Mouse (Mus musculus): Measurements from ENCODE around the gene Usp32. TPM values are rescaled to one million over a fixed set of nuclear protein-coding genes. Genes with fewer than 3 reads are reported as not detected.

Usp32 gene
- polyA plus RNA-seq, 1 experiment, result 2.8 TPM

DNA sequence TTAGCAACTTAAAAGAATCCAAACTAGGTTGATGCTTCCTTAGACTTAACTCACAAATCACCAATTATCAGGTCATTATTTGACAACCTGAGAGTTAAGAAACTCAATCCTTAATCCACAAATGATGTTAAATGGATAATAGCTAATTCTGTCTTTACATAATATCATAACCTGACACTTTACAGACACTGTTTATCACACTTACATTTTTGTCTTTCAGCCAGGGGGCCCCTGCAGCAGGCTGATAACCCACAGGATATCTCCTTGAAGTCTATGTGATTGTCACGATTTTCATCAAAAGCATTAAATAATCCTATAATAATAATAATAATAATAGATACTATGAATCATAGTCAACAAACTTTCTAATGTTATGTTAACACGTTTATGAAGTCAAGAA is 84.4 kb downstream of the Usp32 start:
- TF ChIP-seq CTCF (IDR thresholded peaks at IDR 0.05; ENCODE audit: extremely low read depth, insufficient read length, insufficient replicate concordance, low read depth, low read length) (no peak), POLR2A (IDR thresholded peaks at IDR 0.05; ENCODE audit: low read depth, low read length) (no peak)
- 90% methylated on average over 2 of the region's 2 CpGs for WGBS

DNA sequence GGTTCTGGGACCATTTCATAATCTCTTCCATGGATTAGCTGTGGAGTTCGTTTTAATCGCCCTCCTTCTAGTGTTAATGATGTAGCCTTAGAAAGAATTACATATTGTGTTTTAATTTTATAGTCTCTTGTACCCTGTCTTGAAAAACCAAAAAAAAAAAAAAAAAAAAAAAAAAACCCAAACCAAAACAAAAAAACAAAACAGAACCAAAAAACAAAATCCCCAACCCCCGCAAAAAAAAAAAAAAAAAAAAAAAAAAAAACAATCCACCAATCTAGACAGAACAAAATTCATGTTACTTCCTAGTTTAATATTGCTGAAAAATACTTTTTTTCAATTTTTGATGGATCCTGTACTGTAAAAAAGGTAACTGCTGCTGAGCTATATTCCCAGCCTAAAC is 100.7 kb downstream of the Usp32 start:
- TF ChIP-seq POLR2A (IDR thresholded peaks at IDR 0.05; ENCODE audit: low read depth, low read length) (no peak), CTCF (IDR thresholded peaks at IDR 0.05; ENCODE audit: extremely low read depth, insufficient read length, insufficient replicate concordance, low read depth, low read length) (no peak)
- no peaks in the 10 kb centered on the region for H3K4me1 ChIP-seq (ENCODE audit: control insufficient read depth, insufficient read depth, insufficient read length, low read length)
- H3K36me3 ChIP-seq (ENCODE audit: control insufficient read depth, insufficient read depth, low read length), result peaks cover 23% of the 10 kb centered on the region
- 78% methylated on average over 3 of the region's 3 CpGs for WGBS
- no peak overlapping the region for H3K27ac ChIP-seq (ENCODE audit: insufficient read depth, low read depth, low read length)
- H3K4me3 ChIP-seq (ENCODE audit: low read depth, low read length), result no peak overlapping the region
- H3K27me3 ChIP-seq (ENCODE audit: control insufficient read depth, insufficient read depth, low read length), result no peaks in the 10 kb centered on the region

More for the DNA sequence above, 84.4 kb downstream of the Usp32 start:
- Histone ChIP-seq H3K4me3 (ENCODE audit: low read depth, low read length) (no peak overlapping the region), H3K27me3 (ENCODE audit: control insufficient read depth, insufficient read depth, low read length) (no peaks in the 10 kb centered on the region), H3K4me1 (ENCODE audit: control insufficient read depth, insufficient read depth, insufficient read length, low read length) (no peaks in the 10 kb centered on the region), H3K27ac (ENCODE audit: insufficient read depth, low read depth, low read length) (no peak overlapping the region), H3K36me3 (ENCODE audit: control insufficient read depth, insufficient read depth, low read length) (peaks cover 10% of the 10 kb centered on the region)

DNA sequence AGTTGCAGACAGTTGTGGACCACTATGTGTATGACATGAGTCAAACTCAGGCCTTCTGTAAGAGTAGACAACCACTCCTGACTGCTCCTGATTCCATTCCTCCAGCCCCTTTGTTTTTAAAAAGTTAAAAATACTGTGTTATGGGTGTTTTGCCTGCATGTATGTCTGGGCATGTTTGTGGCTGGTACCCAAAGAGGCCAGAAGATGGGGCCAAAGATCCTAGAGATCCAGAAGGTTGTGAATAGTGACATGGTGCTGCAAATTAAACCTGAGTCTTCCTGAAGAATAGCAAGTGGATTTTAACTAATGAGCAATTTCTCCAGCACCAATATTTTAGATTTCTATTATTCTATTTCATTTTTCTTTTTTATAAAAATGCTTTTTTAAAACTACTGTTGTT is 126.8 kb downstream of the Usp32 start:
- TF ChIP-seq CTCF (IDR thresholded peaks at IDR 0.05; ENCODE audit: extremely low read depth, insufficient read length, insufficient replicate concordance, low read depth, low read length), result no peak
- TF ChIP-seq POLR2A (IDR thresholded peaks at IDR 0.05; ENCODE audit: low read depth, low read length), result no peak
- H3K4me1 ChIP-seq (ENCODE audit: control insufficient read depth, insufficient read depth, insufficient read length, low read length), result no peaks in the 10 kb centered on the region
- no peak overlapping the region for H3K27ac ChIP-seq (ENCODE audit: insufficient read depth, low read depth, low read length)
- no peak overlapping the region for H3K4me3 ChIP-seq (ENCODE audit: low read depth, low read length)
- H3K27me3 ChIP-seq (ENCODE audit: control insufficient read depth, insufficient read depth, low read length), result no peaks in the 10 kb centered on the region
- H3K36me3 ChIP-seq (ENCODE audit: control insufficient read depth, insufficient read depth, low read length), result peaks cover 21% of the 10 kb centered on the region

DNA sequence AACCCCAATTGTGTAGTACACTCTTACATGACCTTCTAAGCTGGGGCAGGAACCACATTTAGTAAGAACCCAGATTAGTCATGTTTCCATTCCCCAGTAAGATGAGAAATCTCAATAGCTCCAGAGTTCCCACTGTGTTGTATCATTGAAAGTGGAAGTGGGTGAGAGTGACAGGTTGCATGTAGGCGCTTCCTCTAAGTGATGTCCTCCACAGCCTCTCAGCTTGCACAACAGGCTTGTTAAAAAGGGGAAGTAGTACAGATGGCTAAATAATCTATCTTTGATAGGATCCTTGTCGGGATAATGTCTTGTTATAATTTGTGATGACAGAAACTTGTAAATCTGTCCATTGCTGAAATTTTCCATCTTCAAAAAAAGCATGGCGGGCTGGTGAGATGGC is 136.4 kb downstream of the Usp32 start:
- Histone ChIP-seq H3K36me3 (ENCODE audit: control insufficient read depth, insufficient read depth, low read length) (peaks cover 16% of the 10 kb centered on the region), H3K4me1 (ENCODE audit: control insufficient read depth, insufficient read depth, insufficient read length, low read length) (no peaks in the 10 kb centered on the region), H3K27ac (ENCODE audit: insufficient read depth, low read depth, low read length) (no peak overlapping the region), H3K27me3 (ENCODE audit: control insufficient read depth, insufficient read depth, low read length) (no peaks in the 10 kb centered on the region), H3K4me3 (ENCODE audit: low read depth, low read length) (no peak overlapping the region)
- WGBS, result 92% methylated on average over 3 of the region's 3 CpGs
- TF ChIP-seq POLR2A (IDR thresholded peaks at IDR 0.05; ENCODE audit: low read depth, low read length), result no peak
- no peak for TF ChIP-seq CTCF (IDR thresholded peaks at IDR 0.05; ENCODE audit: extremely low read depth, insufficient read length, insufficient replicate concordance, low read depth, low read length)

DNA sequence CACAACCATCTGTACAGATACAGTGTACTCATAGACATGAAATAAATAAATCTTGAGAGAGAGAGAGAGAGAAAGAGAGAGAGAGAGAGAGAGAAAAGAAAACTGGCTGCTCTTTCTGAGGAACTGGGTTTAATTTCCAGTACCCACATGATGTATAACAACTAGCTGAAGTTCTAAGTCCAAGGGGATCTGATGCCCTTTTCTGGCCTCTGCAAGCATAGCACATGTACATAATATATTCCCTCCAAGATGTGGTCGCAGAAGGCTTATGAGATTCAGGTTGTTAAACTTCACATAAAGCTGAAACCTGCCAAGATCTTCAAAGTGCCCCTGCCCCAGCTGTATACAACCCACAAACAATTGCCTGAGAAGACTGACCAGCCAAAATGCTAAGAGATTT is 144.7 kb downstream of the Usp32 start:
- no peaks in the 10 kb centered on the region for H3K27me3 ChIP-seq (ENCODE audit: control insufficient read depth, insufficient read depth, low read length)

DNA sequence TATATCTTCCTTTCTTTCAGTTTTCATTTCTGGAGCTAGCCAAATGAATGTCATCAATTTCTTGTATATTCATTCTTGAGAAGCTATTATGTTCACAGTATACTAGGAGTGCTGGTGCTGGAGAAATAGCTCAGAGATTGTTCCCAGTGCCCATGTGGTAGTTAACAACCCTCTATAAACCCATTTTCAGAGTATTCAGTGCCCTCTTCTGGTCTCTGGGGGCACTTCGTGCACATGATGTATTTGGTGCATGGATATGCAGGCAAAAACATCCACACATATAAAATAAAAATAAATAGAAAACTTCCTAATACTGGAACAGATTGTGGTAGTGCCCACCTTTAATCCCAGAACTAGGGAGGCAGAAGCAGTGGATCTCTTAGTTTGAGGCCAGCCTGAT is 147.0 kb downstream of the Usp32 start:
- H3K36me3 ChIP-seq (ENCODE audit: control insufficient read depth, insufficient read depth, low read length), result peaks cover 47% of the 10 kb centered on the region
- 85% methylated on average over 1 of the region's 1 CpGs for whole genome bisulfite sequencing
- TF ChIP-seq POLR2A (IDR thresholded peaks at IDR 0.05; ENCODE audit: low read depth, low read length), result no peak
- TF ChIP-seq CTCF (IDR thresholded peaks at IDR 0.05; ENCODE audit: extremely low read depth, insufficient read length, insufficient replicate concordance, low read depth, low read length), result no peak

More for the DNA sequence above, 144.7 kb downstream of the Usp32 start:
- WGBS, result 89% methylated on average over 1 of the region's 1 CpGs
- TF ChIP-seq CTCF (IDR thresholded peaks at IDR 0.05; ENCODE audit: extremely low read depth, insufficient read length, insufficient replicate concordance, low read depth, low read length), result no peak
- no peak for TF ChIP-seq POLR2A (IDR thresholded peaks at IDR 0.05; ENCODE audit: low read depth, low read length)
- Histone ChIP-seq H3K4me1 (ENCODE audit: control insufficient read depth, insufficient read depth, insufficient read length, low read length) (no peaks in the 10 kb centered on the region), H3K4me3 (ENCODE audit: low read depth, low read length) (no peak overlapping the region), H3K27ac (ENCODE audit: insufficient read depth, low read depth, low read length) (no peak overlapping the region), H3K36me3 (ENCODE audit: control insufficient read depth, insufficient read depth, low read length) (peaks cover 42% of the 10 kb centered on the region)

DNA sequence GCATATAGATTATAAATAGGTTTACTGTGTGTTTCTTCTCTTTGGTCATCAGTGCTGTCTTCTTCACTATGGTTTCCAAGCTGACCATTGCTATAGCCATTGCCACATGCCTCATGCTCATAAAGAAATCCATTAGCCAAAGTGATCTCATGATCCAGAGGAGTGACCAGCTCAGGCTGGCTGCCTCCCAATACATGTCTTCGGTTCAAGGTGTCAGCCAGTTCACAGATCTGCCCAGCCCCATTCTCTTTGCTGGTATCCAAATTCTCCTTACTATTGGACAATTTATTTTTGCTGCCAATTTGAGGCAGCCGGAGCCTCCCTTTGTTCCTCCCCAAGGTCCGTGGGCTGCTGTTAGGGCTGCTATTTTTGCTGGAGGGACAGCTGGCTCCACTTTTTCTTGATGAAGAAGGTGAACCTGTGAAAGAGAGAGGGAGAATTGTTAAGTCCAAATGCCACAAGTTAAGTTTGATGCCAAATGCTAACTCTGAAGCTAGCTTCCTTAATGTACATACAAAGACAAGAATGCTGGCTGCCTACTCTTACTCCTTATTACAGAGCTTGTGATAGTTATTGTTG is 151.5 kb downstream of the Usp32 start:
- Histone ChIP-seq H3K36me3 (ENCODE audit: control insufficient read depth, insufficient read depth, low read length) (peaks cover 43% of the 10 kb centered on the region), H3K4me3 (ENCODE audit: low read depth, low read length) (no peak overlapping the region), H3K27ac (ENCODE audit: insufficient read depth, low read depth, low read length) (no peak overlapping the region), H3K4me1 (ENCODE audit: control insufficient read depth, insufficient read depth, insufficient read length, low read length) (no peaks in the 10 kb centered on the region), H3K27me3 (ENCODE audit: control insufficient read depth, insufficient read depth, low read length) (no peaks in the 10 kb centered on the region)
- TF ChIP-seq POLR2A (IDR thresholded peaks at IDR 0.05; ENCODE audit: low read depth, low read length) (no peak), CTCF (IDR thresholded peaks at IDR 0.05; ENCODE audit: extremely low read depth, insufficient read length, insufficient replicate concordance, low read depth, low read length) (no peak)
- 90% methylated on average over 3 of the region's 3 CpGs for WGBS

More for the DNA sequence above, 147.0 kb downstream of the Usp32 start:
- Histone ChIP-seq H3K27me3 (ENCODE audit: control insufficient read depth, insufficient read depth, low read length) (no peaks in the 10 kb centered on the region), H3K4me3 (ENCODE audit: low read depth, low read length) (no peak overlapping the region), H3K4me1 (ENCODE audit: control insufficient read depth, insufficient read depth, insufficient read length, low read length) (no peaks in the 10 kb centered on the region), H3K27ac (ENCODE audit: insufficient read depth, low read depth, low read length) (no peak overlapping the region)

Data from small intestine, adult 2 months (tissue).